Mouse (Mus musculus): ENCODE results near the gene Fignl2. TPM values are rescaled to one million over a fixed set of nuclear protein-coding genes. Genes with fewer than 3 reads are reported as not detected.
A peak's percentile ranks its signal among the peaks of the same experiment; 100 is the strongest.

Gene Fignl2
- total RNA-seq, 2 experiments from 2014 or later, result 1.1 to 1.2 TPM

DNA sequence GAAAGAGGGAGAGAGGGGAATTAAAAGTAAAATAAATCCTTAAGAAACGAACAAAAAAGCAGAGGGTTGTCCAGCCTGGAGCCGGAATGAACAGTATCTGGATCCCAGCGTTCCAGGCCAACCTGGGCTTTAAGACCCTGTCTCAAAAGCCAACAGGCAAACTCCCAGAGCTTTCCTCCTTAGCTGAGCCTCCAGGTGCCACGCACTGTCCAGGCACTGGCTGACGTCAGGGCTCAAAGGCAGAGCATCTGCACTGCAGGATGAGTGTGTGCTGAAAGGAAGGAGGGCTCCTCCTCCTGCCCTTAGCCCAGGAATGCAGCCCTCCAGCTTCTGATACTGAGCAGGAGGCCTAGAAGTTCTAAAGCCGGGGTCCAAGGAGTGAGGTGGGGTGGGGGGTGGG lies 15.6 kb upstream of the Fignl2 start:
- DNase-seq (ENCODE audit: low spot score in 2 of 2), result no peak

- DNase-seq (ENCODE audit: low spot score in 2 of 2), result peak; percentile 33 to 40
These were observed 14.7 kb upstream of the Fignl2 start for GRCm38 (mm10) chr15:101092829-101093648.

DNA sequence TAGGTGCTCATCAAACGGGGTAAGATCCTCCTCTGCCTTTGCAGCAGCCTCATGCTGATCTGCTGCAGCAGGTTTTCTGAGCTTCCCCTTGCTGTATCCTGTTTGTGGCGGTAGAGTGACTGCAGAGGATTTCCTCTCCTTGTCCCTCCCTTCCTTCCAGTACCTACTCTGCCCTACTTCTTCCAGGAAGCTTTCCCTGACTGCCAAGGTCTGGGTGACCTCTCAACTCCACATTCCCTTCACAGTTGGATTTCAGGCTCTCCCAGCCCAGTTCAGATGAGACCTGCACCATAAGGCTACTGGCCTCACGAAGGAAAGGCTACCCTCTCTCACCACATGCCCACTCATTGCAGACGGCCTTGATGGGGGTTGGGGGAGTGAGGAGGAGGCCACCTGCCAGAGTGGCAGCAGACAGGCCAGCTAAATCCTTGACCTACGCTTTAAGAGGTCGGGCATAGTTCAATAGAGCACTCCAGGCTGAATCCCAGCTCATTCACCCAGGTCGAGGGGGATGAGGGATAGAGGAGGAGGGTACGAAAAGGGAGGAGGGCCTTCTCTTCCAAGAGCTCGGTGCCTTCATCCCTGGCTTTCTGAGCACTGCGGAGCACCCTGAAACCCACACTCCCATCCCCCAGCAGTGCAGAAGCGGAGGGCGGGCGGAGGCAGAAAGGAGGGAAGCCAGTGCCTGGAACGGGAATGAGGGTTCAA lies 13.9 kb upstream of the Fignl2 start:
- DNase-seq (ENCODE audit: low spot score in 2 of 2), result no peak

DNA sequence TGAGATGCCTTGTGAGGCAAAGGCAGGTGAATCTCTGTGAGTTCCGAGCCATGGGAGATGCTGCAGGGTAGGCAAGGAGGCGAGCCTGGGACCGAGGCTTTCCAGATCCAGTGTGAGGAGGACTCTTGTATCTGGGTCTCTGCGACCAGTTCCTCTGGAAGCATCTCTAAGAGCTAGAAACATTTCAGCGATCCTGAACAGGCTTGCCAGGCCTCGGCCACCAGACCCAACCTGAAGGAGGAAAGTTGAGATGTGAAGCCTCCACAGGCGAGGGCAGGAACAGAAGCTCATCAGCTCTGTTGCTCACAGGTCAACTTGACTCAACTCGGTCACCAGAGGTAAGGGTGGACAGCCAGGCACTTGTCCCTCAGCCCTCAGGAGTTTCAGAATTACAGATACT lies 13.2 kb upstream of the Fignl2 start:
- DNase-seq (ENCODE audit: low spot score in 2 of 2), result no peak

- no peak for DNase-seq (ENCODE audit: low spot score in 2 of 2)
These were observed 9.9 kb upstream of the Fignl2 start for GRCm38 (mm10) chr15:101088291-101088690.

DNA sequence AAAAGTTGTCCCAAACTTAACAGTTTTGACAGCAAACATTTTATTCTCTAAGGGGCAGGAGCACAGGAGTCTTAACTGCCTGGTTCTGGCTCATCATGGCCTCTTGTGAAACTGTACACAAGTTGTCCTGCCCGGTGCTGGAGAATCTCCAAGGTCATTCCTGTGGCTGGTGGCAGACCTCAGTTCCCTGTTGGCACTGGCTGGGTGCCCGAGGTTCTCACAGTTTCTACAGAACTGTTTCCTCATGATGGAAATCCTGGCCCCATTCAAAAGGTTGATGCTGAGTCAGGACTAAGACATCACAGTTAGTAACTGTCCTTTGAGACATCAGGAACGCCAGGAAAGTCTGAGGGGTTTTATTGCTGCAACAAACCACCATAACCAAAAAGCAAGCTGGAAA lies 8.6 kb upstream of the Fignl2 start:
- no peak for DNase-seq (ENCODE audit: low spot score in 2 of 2)

- DNase-seq (ENCODE audit: low spot score in 2 of 2), result no peak
These were observed 8.1 kb upstream of the Fignl2 start for GRCm38 (mm10) chr15:101086451-101086850.

GRCm38 (mm10) chr15:101084499-101084898 lies 6.1 kb upstream of the Fignl2 start:
- DNase-seq (ENCODE audit: low spot score in 2 of 2), result no peak

DNA sequence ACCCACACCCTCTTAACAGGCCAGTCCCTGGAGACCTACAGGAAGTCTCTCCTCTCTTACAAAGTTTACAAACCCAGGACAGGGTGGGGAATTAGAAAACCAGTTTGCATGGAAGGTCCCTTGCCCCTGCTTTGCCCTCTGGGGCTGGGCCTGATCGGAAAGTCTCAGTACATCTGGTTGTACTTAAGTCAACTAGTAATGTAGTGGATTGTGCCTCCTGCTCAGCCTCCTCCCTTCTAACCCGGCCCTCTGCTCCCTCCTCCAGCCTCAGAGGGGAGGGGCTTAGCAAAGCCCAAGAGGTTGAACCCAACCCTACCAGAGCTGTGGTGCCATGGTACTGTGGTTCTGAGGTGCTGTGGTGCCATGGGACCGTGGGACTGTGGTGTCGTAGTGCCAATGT lies 3.9 kb upstream of the Fignl2 start:
- no peak for DNase-seq (ENCODE audit: low spot score in 2 of 2)

- DNase-seq (ENCODE audit: low spot score in 2 of 2), result no peak
These were observed 2.7 kb upstream of the Fignl2 start for GRCm38 (mm10) chr15:101081035-101081548.

- no peak for DNase-seq (ENCODE audit: low spot score in 2 of 2)
These were observed 1.7 kb upstream of the Fignl2 start for GRCm38 (mm10) chr15:101080031-101080520.

DNA sequence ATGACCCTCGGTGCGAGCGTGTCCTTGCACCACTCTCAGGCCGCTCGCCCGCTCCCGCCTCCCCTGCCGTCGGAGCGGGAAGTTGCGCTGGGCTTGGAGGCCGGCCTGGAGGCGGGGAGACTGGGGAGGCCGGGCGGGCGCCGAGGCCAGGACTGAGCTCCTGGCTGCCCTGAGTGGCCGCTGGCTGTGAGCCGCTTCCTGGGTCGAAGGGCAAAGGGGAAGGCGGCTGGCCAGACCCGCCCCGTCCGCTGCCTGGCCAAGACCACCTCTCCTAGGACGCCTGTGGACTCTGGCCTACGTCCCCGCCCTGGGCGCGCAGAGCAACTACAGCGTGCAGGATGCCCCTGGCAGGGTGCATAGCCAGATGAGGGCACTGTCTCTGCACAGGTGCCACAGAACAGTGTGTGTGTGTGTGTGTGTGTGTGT lies 377 bp upstream of the Fignl2 start:
- peak; percentile 69 to 78 for DNase-seq (ENCODE audit: low spot score in 2 of 2)

GRCm38 (mm10) chr15:101077001-101077812 lies 1.2 kb downstream of the Fignl2 start:
- no peak for DNase-seq (ENCODE audit: low spot score in 2 of 2)

DNA sequence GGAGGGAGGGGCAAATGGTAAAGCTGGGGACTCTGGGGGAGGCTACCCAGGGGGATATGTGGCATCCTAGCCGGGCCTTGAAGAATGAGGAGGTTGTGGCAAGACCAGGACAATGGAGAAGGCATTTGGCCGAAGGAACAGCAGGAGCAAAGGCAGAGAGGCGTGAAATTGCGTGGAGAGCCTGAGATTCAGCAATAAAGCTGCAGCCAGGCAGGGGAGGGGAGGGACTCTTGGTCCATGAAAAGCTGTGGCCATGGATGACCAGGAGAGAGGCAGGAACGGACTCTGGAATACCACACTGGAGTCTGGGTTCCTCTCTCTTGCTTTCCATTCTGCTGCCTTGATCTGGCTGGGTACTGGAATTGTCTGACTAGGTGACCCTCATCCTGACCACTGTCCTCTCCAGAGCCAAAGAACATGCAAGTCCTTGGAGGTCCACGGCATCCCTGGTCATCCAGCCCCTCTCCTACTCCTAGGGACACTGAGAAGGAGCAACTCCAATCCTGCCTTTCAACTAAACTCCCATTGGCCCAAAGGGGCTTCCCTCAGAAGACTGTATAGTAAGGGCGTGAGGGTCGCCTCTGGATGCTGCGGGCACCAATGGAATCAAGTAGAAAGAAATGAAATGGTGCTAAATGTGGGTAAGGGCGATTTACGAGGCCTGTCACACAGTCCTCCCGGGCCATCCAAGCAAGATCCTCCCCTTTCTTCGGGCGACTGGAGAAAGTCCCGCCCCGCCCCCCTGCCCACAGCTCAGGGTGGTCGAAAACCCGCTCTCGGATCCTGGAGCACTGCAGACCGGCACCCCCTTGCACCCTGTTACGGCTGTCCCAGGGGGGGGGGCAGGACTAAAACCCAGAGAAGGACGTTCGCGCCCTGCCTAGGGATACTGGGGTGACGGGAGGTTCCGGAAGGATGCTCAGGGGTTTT lies 2.0 kb downstream of the Fignl2 start:
- DNase-seq (ENCODE audit: low spot score in 2 of 2), result no peak

GRCm38 (mm10) chr15:101075656-101076055 lies 2.7 kb downstream of the Fignl2 start:
- no peak for DNase-seq (ENCODE audit: low spot score in 2 of 2)

DNA sequence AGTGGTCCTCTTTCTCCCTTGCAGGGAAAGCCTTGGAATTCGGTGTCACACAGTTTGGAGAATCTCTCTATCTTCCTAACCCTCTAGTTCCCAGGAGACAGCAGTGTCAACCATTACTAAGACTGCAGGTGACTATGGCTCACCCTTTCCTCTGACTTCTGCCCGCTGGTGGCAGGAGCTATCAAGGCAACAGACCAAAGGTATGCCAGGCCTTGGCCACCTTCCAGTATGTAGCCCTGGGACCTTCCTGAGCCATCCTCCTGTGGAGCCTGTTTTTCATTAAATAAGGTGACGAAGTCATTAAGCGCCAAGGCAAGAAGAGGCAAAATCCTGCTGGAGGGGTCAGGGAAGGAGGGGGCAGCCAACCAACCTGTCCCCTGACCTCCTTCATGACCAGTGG lies 3.2 kb downstream of the Fignl2 start:
- DNase-seq (ENCODE audit: low spot score in 2 of 2), result no peak

GRCm38 (mm10) chr15:101074067-101074466 lies 4.3 kb downstream of the Fignl2 start:
- DNase-seq (ENCODE audit: low spot score in 2 of 2), result peak in 1 of 2 experiments; percentile 37

GRCm38 (mm10) chr15:101072736-101073135 lies 5.6 kb downstream of the Fignl2 start:
- no peak for DNase-seq (ENCODE audit: low spot score in 2 of 2)

DNA sequence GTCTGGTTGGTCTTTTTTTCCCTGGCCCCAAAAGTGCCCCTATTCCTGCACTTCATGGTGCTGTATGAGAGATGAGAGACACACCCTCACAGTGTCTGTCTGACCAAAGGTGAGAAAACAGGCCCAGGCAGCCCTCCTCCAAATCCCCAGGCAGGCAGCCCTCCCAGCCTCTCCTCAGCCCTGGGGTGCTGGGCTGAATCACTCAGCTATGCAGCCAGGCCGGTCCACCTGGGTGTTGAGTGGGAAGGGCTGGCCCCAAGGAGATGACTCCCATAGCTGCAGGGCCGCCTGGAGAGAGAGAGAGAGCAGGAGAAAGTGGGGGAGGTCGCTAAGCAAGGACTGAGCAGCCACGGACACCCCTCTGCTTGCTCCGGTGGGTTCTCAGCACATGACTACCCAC lies 7.6 kb downstream of the Fignl2 start:
- DNase-seq (ENCODE audit: low spot score in 2 of 2), result no peak

- no peak for DNase-seq (ENCODE audit: low spot score in 2 of 2)
These were observed 8.7 kb downstream of the Fignl2 start for GRCm38 (mm10) chr15:101069641-101070190.

Data from layer of hippocampus, postnatal 10 days (tissue).